Mouse (Mus musculus) midbrain, embryonic 14.5 days (tissue): Measurements from ENCODE around the gene Hecw1. TPM values are rescaled to one million over a fixed set of nuclear protein-coding genes. Genes with fewer than 3 reads are reported as not detected.
A peak's percentile ranks its signal among the peaks of the same experiment; 100 is the strongest.

Experiments
- ATAC-seq: fragments of 200-750 bp; cut with Nextera tagmentation; 2 replicates; pipeline ENCODE4 v1.8.0; 2017; ENCODE audit warnings: moderate number of reproducible peaks, moderate library complexity; ENCODE audit not compliant: low FRiP score, low TSS enrichment
- DNase-seq: peaks from one replicate; pipeline ENCODE4 v3.0.0-alpha.2; 2015
- H3K27ac ChIP-seq: fragments of 300-500 bp; sonication (generic); replicated peaks from 2 replicates; pipeline ENCODE4 v1.5.1; 2014; ENCODE audit warnings: mild to moderate bottlenecking, low read depth, low read length, moderate library complexity
- H3K27me3 ChIP-seq: fragments of 300-500 bp; sonication (generic); 2 replicates; pipeline ENCODE4 v1.6.1; 2014; ENCODE audit warnings: low read length, control low read depth, mixed read lengths; ENCODE audit not compliant: control insufficient read depth, insufficient read depth
- H3K36me3 ChIP-seq: fragments of 300-500 bp; sonication (generic); 2 replicates; pipeline ENCODE4 v1.6.1; 2014; ENCODE audit warnings: low read length, control low read depth; ENCODE audit not compliant: control insufficient read depth, insufficient read depth
- H3K4me1 ChIP-seq: fragments of 300-500 bp; sonication (generic); 2 replicates; pipeline ENCODE4 v1.6.1; 2014; ENCODE audit warnings: mild to moderate bottlenecking, antibody characterized with exemption, low read length, control low read depth; ENCODE audit not compliant: control insufficient read depth, insufficient read depth
- H3K4me2 ChIP-seq: fragments of 300-500 bp; sonication (generic); 2 replicates; pipeline ENCODE4 v1.6.1; 2014; ENCODE audit warnings: mild to moderate bottlenecking, low read length, moderate library complexity
- H3K4me3 ChIP-seq: fragments of 300-500 bp; sonication (generic); replicated peaks from 2 replicates; pipeline ENCODE4 v1.5.1; 2014; ENCODE audit warnings: low read depth, low read length
- H3K9ac ChIP-seq: fragments of 300-500 bp; sonication (generic); replicated peaks from 2 replicates; pipeline ENCODE4 v1.6.1; 2014; ENCODE audit warnings: mild to moderate bottlenecking, low read length, moderate library complexity
- H3K9me3 ChIP-seq: fragments of 300-500 bp; sonication (generic); 2 replicates; pipeline ENCODE4 v1.6.1; 2016; ENCODE audit warnings: low read length, control low read depth, mixed read lengths; ENCODE audit not compliant: control insufficient read depth
- WGBS: fragments of 180-500 bp; shearing (Covaris S2); extraction: QIAGEN DNeasy Blood & Tissue Kit; methylation state at CpG from one replicate; pipeline ENCODE4 v1.1.7; 2014; 5-methylcytosine and 5-hydroxymethylcytosine counted together
- polyA plus RNA-seq: library from polyadenylated mRNA; unstranded; fragments of >200 nt; fragmentation: Nextera tagmentation; extraction: Ambion mirVana; gene quantifications from 2 replicates; pipeline ENCODE4 v1.2.1, GENCODE M21; 2014

Hecw1 gene
- polyA plus RNA-seq, 1 experiment from 2014 or later: 43.0 TPM

- no peaks in the 10 kb centered on the region for H3K27me3 ChIP-seq
- no peak overlapping the region for H3K27ac ChIP-seq
- no peaks in the 10 kb centered on the region for H3K9me3 ChIP-seq
- H3K4me3 ChIP-seq: no peak overlapping the region
- DNase-seq (no peak), ATAC-seq (no peak)
- 0 out of 2 replicates have a peak, but pooled peaks cover 3% of the 10 kb centered on the region for H3K36me3 ChIP-seq
- H3K4me1 ChIP-seq: no peaks in the 10 kb centered on the region
- 97% methylated on average over 2 of the region's 2 CpGs for WGBS
- no peak overlapping the region for H3K4me2 ChIP-seq
- H3K9ac ChIP-seq: no peak overlapping the region
These were observed 66.0 kb downstream of the Hecw1 start for GRCm38 (mm10) chr13:14457043-14457442.

GRCm38 (mm10) chr13:14439540-14439939 is 83.5 kb downstream of the Hecw1 start:
- Histone ChIP-seq H3K4me3 (no peak overlapping the region), H3K4me1 (no peaks in the 10 kb centered on the region), H3K27ac (no peak overlapping the region), H3K27me3 (no peaks in the 10 kb centered on the region), H3K4me2 (no peak overlapping the region), H3K9me3 (no peaks in the 10 kb centered on the region), H3K36me3 (no peaks in the 10 kb centered on the region), H3K9ac (no peak overlapping the region)
- ATAC-seq: no peak
- DNase-seq: no peak

- no peaks in the 10 kb centered on the region for H3K36me3 ChIP-seq
- ATAC-seq (no peak), DNase-seq (no peak)
- WGBS: 91% methylated on average over 6 of the region's 6 CpGs
- no peaks in the 10 kb centered on the region for H3K9me3 ChIP-seq
- H3K4me2 ChIP-seq: no peak overlapping the region
- no peaks in the 10 kb centered on the region for H3K27me3 ChIP-seq
- H3K9ac ChIP-seq: no peak overlapping the region
- H3K27ac ChIP-seq: no peak overlapping the region
- H3K4me3 ChIP-seq: no peak overlapping the region
- H3K4me1 ChIP-seq: 0 out of 2 replicates have a peak, but pooled peaks cover 3% of the 10 kb centered on the region
These were observed 94.0 kb downstream of the Hecw1 start for GRCm38 (mm10) chr13:14428845-14429553.

- H3K9me3 ChIP-seq: no peaks in the 10 kb centered on the region
- DNase-seq (no peak), ATAC-seq (no peak)
- H3K36me3 ChIP-seq: no peaks in the 10 kb centered on the region
- H3K27me3 ChIP-seq: no peaks in the 10 kb centered on the region
- H3K4me3 ChIP-seq: no peak overlapping the region
- H3K4me1 ChIP-seq: 0 out of 2 replicates have a peak, but pooled peaks cover 3% of the 10 kb centered on the region
- H3K9ac ChIP-seq: no peak overlapping the region
- no peak overlapping the region for H3K27ac ChIP-seq
- H3K4me2 ChIP-seq: no peak overlapping the region
- 86% methylated on average over 2 of the region's 2 CpGs for WGBS
These were observed 98.2 kb downstream of the Hecw1 start for GRCm38 (mm10) chr13:14424836-14425235.

GRCm38 (mm10) chr13:14413405-14413804 is 109.6 kb downstream of the Hecw1 start:
- Histone ChIP-seq H3K27me3 (no peaks in the 10 kb centered on the region), H3K36me3 (no peaks in the 10 kb centered on the region), H3K9ac (no peak overlapping the region), H3K4me3 (no peak overlapping the region), H3K4me2 (no peak overlapping the region), H3K4me1 (no peaks in the 10 kb centered on the region), H3K27ac (no peak overlapping the region), H3K9me3 (no peaks in the 10 kb centered on the region)
- 87% methylated on average over 1 of the region's 1 CpGs for WGBS
- ATAC-seq (no peak), DNase-seq (no peak)

GRCm38 (mm10) chr13:14374470-14374869 is 148.6 kb downstream of the Hecw1 start:
- Histone ChIP-seq H3K27me3 (no peaks in the 10 kb centered on the region), H3K9ac (no peak overlapping the region), H3K4me3 (no peak overlapping the region), H3K9me3 (no peaks in the 10 kb centered on the region), H3K4me2 (no peak overlapping the region), H3K36me3 (peaks cover 7% of the 10 kb centered on the region), H3K4me1 (no peaks in the 10 kb centered on the region), H3K27ac (no peak overlapping the region)
- DNase-seq (no peak), ATAC-seq (no peak)

GRCm38 (mm10) chr13:14365546-14365945 is 157.5 kb downstream of the Hecw1 start:
- ATAC-seq (no peak), DNase-seq (no peak)
- Histone ChIP-seq H3K4me3 (no peak overlapping the region), H3K9me3 (no peaks in the 10 kb centered on the region), H3K27me3 (no peaks in the 10 kb centered on the region), H3K4me1 (no peaks in the 10 kb centered on the region), H3K4me2 (no peak overlapping the region), H3K27ac (no peak overlapping the region), H3K36me3 (peaks cover 11% of the 10 kb centered on the region), H3K9ac (no peak overlapping the region)
- 87% methylated on average over 3 of the region's 3 CpGs for WGBS

- H3K9me3 ChIP-seq: no peaks in the 10 kb centered on the region
- H3K4me3 ChIP-seq: no peak overlapping the region
- H3K9ac ChIP-seq: no peak overlapping the region
- WGBS: 93% methylated on average over 1 of the region's 1 CpGs
- no peaks in the 10 kb centered on the region for H3K4me1 ChIP-seq
- no peak overlapping the region for H3K27ac ChIP-seq
- H3K4me2 ChIP-seq: no peak overlapping the region
- ATAC-seq (no peak), DNase-seq (no peak)
- no peaks in the 10 kb centered on the region for H3K27me3 ChIP-seq
- H3K36me3 ChIP-seq: peaks cover 6% of the 10 kb centered on the region
These were observed 195.8 kb downstream of the Hecw1 start for GRCm38 (mm10) chr13:14327252-14327651.

GRCm38 (mm10) chr13:14306617-14307016 is 216.4 kb downstream of the Hecw1 start:
- Histone ChIP-seq H3K4me2 (no peak overlapping the region), H3K4me1 (no peaks in the 10 kb centered on the region), H3K4me3 (no peak overlapping the region), H3K27ac (no peak overlapping the region), H3K27me3 (no peaks in the 10 kb centered on the region), H3K9me3 (no peaks in the 10 kb centered on the region), H3K9ac (no peak overlapping the region), H3K36me3 (peaks cover 12% of the 10 kb centered on the region)
- ATAC-seq (no peak), DNase-seq (peak; percentile 8)
- 29% methylated on average over 8 of the region's 8 CpGs for WGBS
